Mouse (Mus musculus) adipose tissue, adult 10 weeks (tissue): ENCODE measurements around the gene Zfp746. TPM values are rescaled to one million over a fixed set of nuclear protein-coding genes. Genes with fewer than 3 reads are reported as not detected.

Experiments
- polyA plus RNA-seq: library from polyadenylated mRNA; stranded (reverse); fragments of 350-450 nt; fragmentation: Illumina TruSeq; extraction: RNeasy Lipid Tissue Mini Kit (QIAGEN cat#74804); gene quantifications from one replicate; pipeline ENCODE4 v1.2.3, GENCODE M21; 2014; ENCODE audit warnings: low read depth, low replicate concordance

Zfp746 gene
- polyA plus RNA-seq: 13.9 TPM

DNA sequence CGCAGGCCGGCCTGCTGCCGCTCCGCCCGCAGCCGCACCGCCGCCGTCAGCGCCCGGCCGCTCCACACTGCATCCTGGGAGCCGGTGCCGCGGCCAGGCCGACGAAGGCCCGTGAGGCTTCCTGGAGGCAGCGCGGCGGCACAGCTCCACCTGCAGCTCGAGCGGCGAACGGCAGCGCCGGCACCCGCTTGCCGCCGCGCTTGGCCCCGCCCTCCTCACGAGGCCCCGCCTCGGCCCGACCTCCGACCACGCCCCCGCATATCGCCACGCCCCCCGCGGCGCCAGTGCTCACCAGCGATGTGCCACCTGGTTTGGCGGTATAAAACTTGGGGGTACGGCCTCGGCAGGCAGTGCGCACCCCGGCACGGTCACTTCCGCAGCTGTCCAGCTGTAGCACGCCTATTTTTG, at the start of gene Zfp746:
Zfp746 (minus strand) TSS at position 123 of the 408 bp plus-strand sequence.

DNA sequence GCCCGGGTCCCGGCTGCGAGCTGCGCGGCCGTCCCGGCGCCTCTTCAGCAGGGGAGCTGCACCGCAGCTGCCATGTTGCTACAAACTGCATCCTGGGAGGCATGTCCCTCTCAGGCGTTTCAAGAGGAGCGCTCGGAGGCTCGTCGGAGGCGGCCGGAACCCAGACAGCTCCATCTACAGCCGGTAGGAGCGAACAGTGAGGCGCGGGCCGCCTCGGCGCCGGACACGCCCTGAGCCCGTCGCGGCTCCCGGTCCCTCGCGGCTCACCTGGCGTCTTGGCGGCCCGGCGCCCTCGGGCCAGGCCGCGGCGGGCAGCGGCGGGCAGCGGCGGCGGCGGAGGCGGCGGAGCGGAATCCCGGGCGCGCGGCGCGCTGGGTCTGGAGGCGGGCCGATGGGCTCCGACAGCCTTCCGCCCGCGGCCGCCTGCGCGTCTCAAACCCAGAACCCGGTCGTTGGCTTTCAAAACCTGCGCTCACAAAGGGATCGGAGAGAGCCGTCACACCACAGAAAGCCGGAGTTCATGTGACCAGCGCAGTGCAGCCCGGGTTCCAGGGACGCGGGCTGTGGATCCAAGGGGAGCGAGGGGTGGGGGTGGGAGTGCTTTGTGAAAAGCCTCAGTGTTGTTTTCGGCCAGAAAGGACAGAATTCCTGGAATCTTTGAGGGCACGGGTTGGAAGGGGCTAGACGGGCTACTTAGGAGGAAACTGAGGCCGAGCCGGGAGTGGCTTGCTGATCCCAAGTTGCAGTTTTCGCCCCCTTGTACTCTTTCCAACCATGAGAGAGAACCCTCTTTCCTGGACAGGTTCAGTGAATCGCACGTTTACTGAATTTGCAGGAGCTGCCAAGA, 37.7 kb downstream of the Zfp746 start, which contains the start of gene Zfp777:
Zfp777 (minus strand) TSS at position 486 of the 847 bp plus-strand sequence.

Other genes with a start within 250 kb of the Zfp746 start
- 5.0 TPM for gene Zfp282, start 209.4 kb downstream of the Zfp746 start, polyA plus RNA-seq
- 11.7 TPM for gene Zfp212, start 166.1 kb downstream of the Zfp746 start, polyA plus RNA-seq
- 11.9 TPM for gene Zfp956, start 133.2 kb downstream of the Zfp746 start, polyA plus RNA-seq
- gene Zfp777, start 37.7 kb downstream of the Zfp746 start, polyA plus RNA-seq: 19.3 TPM